Mouse (Mus musculus) adrenal gland, postnatal 25 days (tissue): ENCODE measurements around the gene Kif4. TPM values are rescaled to one million over a fixed set of nuclear protein-coding genes. Genes with fewer than 3 reads are reported as not detected.
A peak's percentile ranks its signal among the peaks of the same experiment; 100 is the strongest.

Experiments
- DNase-seq: peaks from one replicate; pipeline ENCODE4 v3.0.0; 2021; ENCODE audit warnings: mixed read lengths
- long read RNA-seq: library from polyadenylated mRNA; stranded (forward); transcript quantifications from one replicate; pipeline ENCODE4 v2.0.0, GENCODE M21; 2021
- total RNA-seq: library from RNA; stranded (reverse); gene quantifications from 2 replicates; pipeline ENCODE4 v1.2.3, GENCODE M21; 2021

Kif4 gene
- total RNA-seq = 3.1 and 3.3 TPM in 2 replicates
- long read RNA-seq = 0 reads

- DNase-seq = no peak
Measured at GRCm38 (mm10) chrX:100625546-100625801, at the start of gene Kif4. Gene Kif4 (plus strand): TSS chrX:100625737.

GRCm38 (mm10) chrX:100594791-100595190 lies 30.7 kb upstream of the Kif4 start, which contains the start of gene P2ry4:
Gene P2ry4 (minus strand): TSS chrX:100594869.
- no peak for DNase-seq

DNA sequence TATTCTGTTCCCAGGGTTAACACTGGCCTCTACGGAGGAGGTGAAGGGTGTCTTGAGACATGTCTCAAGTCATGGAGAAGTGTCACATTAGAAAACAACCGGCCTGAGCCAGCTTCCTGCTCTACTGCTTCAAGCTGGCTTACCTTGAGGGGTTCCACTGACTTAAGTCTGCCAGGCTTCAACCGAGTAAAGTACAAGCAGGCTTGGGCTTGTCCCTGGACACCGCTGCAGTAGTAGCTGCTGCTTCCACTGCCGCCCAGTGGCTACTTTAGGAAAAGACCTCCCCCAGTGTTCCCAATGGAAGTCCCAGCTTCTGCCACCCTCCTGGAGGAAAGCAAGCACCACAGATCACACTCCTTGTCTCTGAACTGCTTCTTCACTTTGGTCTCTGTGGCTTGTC lies 28.1 kb upstream of the Kif4 start:
- DNase-seq = peak; percentile 42

DNA sequence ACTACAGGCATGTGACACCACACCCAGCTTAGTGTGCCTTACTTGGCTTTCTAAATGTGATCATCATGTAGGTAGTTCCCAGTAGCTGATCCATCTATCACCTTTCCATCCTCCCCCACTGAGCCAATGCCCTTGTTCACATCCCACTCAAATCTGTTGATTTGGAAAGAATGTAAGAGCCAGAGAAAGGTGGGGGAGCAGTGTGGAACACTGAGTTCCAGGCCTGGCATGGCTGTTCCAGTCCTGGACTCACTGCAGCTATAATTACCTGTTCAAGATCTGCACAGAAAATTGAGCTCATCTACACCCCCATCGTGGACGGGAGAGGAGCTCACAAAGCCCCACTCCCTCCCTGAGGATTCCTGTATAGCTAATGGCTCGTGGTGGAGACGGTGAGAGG lies 25.8 kb upstream of the Kif4 start:
- no peak for DNase-seq

DNA sequence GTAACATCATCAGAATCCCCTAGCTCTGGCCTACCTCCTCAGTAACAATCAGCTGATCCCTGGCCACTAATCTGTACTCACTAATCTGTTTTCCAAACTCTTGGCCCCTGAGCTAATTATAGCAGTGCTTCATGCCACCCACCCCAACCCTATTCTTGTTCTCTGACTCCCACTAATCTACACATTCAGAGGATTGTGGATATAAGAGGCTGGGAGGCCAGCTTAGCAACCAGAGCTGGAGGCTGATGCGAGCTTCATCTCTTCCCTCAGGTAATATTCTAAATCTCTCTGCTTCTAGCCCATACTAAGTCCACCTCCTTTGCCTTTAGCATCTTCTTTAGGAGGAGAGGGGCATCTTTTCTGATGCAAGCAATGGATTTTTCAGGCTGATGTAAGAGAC lies 20.2 kb upstream of the Kif4 start, which contains the start of gene Arr3:
Arr3 (plus strand) TSS at position 184 of the 400 bp plus-strand sequence.
- DNase-seq = no peak

- DNase-seq = no peak
Measured at GRCm38 (mm10) chrX:100618488-100618887, 7.0 kb upstream of the Kif4 start.

GRCm38 (mm10) chrX:100621366-100621765 lies 4.2 kb upstream of the Kif4 start:
- DNase-seq = no peak

- no peak for DNase-seq
Measured at GRCm38 (mm10) chrX:100624242-100624641, 1.3 kb upstream of the Kif4 start.

DNA sequence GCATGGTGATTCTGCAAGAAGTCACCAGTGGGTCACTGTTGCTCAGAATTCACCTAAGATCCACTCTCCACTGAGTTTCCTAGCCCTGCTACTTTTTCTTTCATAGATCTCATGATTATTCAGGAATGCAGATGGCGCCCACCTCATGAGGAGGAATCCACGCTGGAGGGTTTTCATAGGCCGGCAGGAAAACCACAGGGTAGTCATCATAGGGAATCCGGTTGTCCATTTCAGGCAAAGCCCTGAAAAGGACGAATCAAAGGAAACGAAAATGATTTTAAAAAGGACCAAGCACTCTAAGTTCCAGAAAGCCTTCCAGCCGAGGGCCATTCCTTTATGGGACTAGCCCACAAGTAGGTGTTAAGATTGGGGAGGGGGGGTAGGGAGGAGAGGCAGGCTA lies 391 bp upstream of the Kif4 start:
- no peak for DNase-seq

- DNase-seq = peak; percentile 84
Measured at GRCm38 (mm10) chrX:100625802-100626793, 561 bp downstream of the Kif4 start, which contains the start of gene Pdzd11. Gene Pdzd11 (minus strand): TSS chrX:100626568.

DNA sequence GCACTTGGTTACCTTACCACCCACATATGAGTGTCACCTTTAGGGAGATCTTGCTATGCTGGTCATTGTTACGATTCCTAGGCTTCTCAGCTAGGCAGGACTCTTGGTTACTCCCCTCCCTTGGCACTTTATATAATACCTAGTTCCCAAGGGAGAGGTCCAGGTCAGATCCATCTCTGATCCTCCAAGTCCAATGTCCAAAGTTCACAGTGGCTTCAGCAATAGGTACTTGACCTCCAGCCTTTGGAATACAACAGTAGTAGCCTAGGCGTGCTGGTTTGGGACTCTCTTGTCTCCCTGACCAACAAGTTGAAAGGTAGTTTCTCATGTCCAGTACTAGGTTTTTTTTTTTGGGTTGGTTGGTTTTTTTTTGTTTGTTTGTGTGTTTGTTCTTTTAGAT lies 3.5 kb downstream of the Kif4 start:
- no peak for DNase-seq

DNA sequence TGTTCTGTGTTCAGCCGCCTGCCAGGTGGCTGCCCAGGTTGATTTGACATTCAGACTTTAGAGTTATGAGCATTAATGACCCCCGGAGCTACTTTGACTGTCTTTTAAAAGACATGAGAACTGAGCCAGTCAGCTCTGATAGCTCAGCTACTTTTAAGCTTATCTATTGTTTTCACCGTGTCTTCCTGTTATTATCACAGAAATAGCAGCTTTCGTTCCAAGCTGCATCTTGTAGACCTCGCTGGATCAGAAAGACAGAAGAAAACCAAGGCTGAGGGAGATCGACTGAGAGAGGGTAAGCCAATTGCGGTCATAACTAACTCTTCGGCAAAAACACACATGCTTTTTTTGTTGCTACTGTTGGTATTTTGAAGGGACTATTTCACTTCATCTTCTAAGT lies 12.9 kb downstream of the Kif4 start:
- no peak for DNase-seq

GRCm38 (mm10) chrX:100652848-100653247 lies 27.3 kb downstream of the Kif4 start:
- no peak for DNase-seq

GRCm38 (mm10) chrX:100664825-100665224 lies 39.3 kb downstream of the Kif4 start:
- no peak for DNase-seq

DNA sequence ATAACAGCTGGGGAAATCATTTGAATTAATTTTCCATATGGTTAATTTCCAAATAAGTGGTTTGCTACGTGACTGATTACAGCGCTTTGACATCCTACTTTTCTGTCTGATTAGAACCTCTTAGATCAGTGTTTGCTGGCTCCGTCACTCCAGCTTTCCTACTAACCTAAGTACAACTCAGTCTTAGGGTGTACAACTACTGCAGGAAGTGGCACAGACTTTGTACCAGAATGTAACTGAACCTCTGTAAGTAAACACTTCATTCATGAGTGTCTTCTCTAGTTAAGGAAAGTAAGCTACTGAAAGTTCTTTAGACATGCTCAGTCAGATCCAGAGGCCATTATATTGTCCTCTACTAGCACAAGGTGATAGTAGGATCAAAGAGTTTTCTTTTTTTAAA lies 52.7 kb downstream of the Kif4 start:
- no peak for DNase-seq

- no peak for DNase-seq
Measured at GRCm38 (mm10) chrX:100686527-100686926, 61.0 kb downstream of the Kif4 start.

GRCm38 (mm10) chrX:100687360-100688032 lies 62.0 kb downstream of the Kif4 start:
- no peak for DNase-seq

DNA sequence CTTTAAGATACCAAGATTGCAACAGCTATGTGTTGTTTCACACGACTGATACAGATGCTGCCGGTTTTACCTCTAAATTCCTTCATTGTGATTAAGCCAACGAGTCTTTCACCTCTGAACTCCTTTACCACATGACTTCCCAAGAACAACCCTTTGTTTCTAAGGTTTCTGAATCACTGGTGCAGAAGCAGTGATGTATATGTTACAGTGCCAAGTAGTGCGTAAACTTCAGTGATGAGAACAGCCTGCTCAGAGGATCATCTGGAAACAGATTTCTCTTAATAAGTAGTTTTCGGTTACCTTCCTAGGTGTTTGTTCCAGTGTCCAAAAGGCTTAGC lies 62.5 kb downstream of the Kif4 start:
- DNase-seq = no peak

DNA sequence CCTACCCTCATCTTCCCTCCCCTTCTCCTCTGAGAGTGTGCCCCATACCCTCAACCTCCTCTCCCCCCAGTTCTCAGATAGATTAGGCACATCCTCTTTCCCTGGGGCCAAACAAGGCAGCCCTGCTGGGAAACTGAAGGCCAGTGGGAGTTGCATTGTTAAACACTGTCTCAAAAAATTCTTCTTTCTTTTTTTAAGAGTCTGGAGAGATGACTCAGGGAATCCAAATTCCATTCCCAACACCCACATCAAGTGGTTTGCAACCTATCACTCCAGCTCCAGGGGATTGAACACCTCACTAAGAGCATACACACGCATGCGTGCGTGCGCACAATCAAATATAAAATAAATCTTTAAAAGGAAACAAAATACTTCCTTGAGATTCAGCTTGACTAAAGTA lies 71.2 kb downstream of the Kif4 start:
- DNase-seq = no peak

GRCm38 (mm10) chrX:100708032-100708431 lies 82.5 kb downstream of the Kif4 start:
- no peak for DNase-seq

GRCm38 (mm10) chrX:100716173-100716572 lies 90.6 kb downstream of the Kif4 start:
- no peak for DNase-seq

GRCm38 (mm10) chrX:100728947-100729346 lies 103.4 kb downstream of the Kif4 start:
- peak; percentile 43 for DNase-seq

- DNase-seq = no peak
Measured at GRCm38 (mm10) chrX:100729665-100730188, 104.2 kb downstream of the Kif4 start, which contains the start of gene Gdpd2. Gene Gdpd2 (plus strand): TSS chrX:100729873.
